Mouse (Mus musculus) neutrophil, adult 5-6 weeks (primary cell): ENCODE results near the gene Olfr263. TPM values are rescaled to one million over a fixed set of nuclear protein-coding genes. Genes with fewer than 3 reads are reported as not detected.

Experiments used
- ATAC-seq: fragments of 151-379, 151-347 bp; 2 replicates; pipeline ENCODE4 v1.8.0; 2017; ENCODE audit warnings: mild to moderate bottlenecking, moderate TSS enrichment; ENCODE audit not compliant: insufficient number of reproducible peaks, poor library complexity, low FRiP score, severe bottlenecking; ENCODE audit errors: extremely low read depth
- total RNA-seq: library from RNA; stranded (forward); fragments of 200-1000 nt; gene quantifications from 2 replicates; pipeline ENCODE4 v1.2.3, GENCODE M21; 2017

Olfr263 gene
- total RNA-seq, 1 experiment from 2014 or later, result not detected

DNA sequence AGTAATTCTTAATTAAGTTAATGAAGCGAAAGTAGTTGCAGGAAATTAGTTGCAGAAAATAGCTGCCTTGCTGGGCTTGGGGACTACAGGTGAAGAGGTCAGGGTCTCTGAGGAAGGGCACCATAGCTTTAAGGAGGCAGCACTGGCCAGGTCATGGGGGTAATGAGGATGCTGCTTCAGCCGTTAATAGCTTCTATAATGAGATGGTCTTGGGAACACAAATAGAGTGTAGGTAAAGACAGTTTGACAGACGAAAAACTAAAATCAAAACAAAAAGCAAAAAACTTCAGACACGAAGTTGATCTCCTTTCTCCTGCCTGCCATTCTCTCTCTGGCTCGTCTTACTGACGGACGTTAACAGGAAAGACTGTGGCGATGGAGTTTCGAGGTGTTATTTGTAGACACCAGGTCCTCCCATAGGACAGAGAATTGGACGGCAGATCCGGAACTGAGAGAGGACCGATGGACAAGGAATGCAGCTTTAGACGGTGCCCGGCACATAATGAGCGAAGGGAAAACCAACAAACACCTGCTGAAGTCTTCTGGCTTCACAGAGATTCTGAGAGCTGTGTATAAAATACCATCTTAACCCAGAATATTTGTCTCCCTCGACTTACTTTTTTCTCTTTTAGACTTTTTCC, 39.1 kb downstream of the Olfr263 start:
- ATAC-seq, result no peak

DNA sequence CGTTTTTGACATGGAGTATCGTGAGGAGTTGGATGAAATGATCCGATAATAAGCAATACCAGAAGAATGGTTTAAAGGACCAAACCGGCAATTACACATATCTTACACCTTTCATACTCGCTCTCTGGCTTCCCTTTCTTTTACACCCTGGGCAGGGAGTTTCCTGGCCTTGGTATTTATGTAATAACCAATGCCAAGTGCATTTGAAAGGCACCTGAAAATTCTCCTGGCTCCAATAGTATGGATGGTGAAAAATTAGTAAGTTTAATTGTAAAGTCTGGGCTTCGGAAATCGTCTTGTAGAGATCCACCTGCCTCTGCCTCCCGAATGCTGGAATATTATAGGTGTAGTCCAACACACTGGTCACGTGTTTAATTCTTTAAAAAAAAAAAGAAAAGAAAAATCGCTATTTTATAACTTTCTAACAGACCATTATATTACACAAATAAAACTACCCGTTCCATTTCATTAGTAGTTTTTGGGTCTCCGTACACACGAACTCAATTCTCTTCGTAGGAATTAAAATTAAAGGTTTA, 39.8 kb downstream of the Olfr263 start:
- no peak for ATAC-seq

DNA sequence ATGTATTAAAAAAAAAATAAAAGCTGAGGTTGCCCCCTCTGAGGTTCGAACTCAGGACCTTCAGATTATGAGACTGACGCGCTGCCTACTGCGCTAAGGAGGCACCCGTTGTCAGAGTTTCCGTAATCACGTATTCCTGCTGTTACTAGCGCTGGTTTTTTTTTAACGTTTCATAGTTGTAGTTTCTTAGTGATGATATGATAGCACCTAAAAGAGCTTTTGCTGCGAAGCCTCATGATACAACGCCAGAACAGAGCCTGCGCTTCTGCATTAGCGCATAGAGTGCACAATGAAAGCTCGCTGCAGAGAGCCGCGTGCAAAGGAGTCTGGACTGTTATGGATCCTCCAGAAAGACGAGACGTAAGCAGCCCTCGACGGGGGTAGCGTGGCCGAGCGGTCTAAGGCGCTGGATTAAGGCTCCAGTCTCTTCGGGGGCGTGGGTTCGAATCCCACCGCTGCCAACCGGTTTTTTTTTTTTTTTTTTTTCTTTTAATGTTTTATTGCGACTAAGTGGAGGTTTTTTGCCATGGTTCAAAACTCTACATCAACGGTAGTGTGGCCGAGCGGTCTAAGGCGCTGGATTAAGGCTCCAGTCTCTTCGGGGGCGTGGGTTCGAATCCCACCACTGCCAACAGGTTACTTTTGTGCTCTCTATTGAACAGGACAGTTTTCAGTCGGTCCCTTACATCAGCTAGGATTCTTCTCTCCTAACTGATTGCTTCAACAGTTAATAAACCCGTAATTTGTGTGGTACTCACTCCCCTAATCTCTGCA, 40.4 kb downstream of the Olfr263 start:
- ATAC-seq, result peak; percentile 67

DNA sequence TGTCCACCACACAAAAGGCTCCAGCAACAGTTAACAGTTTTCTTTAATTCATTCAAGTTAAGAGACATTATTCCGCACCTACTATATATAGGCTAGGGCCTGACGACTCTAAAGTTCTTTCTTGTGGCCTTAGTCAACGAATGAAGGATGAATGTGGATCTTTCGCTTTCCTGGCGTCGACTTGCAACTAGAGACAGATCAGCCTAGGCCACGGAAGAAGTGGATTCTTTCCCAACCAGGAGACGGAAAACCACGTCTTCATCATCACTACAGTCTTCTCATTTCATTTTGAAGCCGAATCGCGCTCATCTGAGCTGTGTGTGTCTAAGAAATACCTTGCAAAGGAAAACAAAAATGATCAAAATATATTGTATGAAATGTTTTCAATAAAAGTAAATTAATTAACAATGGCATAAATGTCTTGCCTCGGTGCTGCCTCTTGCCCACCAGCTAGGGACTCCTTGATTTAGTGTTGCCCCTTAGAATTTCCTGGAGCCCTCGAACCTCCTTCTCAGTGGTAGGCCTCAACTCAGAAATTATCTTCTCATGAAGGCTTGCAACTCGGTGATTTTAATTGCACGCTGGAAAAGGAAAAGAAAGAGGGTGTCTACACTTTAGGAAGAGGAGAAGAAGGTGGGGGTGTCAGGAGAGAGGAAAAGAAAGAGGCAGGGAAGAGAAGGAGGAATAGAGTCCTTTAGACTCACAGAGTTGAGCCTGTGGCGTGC, 41.2 kb downstream of the Olfr263 start:
- no peak for ATAC-seq

DNA sequence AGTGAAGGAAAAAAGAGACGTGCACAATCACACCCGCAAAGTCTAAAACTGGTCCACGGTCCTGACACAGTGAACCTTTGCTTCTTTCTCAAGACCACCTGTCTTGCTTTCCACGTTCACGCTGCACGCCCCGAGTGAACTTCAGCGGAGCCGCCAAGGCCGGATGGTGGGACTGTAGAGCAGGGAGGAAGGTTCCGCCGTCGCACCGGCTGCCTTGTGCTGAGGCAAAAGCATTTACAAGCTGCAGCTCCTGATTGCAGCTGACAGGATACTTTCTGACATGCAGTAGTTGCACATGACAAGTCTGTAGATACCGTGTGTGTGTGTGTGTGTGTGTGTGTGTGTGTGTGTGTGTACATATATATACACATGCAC, 41.7 kb downstream of the Olfr263 start:
- ATAC-seq, result no peak

DNA sequence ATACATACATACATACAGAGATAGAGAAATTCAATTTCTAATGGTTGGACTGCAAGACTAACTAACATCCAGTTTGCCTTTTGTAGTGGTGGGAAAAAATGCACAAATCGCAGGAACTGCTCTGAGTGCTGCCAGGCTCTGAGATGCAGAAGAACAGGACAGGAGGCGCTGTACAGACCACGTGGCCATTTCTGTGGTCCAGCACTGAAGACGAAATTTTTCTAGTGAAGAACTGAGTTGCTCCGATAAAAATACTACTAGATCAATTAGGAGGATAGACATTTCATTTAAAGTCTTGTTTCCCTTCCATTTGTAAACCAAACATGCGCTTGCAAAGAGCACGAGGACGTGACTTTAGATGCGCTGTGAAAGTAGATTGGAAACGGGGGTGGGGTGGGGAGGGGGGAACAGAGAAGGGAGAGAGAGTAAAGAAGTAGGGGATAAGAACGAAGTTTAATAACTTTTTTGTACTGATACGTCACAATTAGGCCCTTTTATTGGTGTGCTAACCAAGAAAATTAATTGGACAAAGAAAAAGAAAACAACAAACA, 42.2 kb downstream of the Olfr263 start:
- no peak for ATAC-seq

DNA sequence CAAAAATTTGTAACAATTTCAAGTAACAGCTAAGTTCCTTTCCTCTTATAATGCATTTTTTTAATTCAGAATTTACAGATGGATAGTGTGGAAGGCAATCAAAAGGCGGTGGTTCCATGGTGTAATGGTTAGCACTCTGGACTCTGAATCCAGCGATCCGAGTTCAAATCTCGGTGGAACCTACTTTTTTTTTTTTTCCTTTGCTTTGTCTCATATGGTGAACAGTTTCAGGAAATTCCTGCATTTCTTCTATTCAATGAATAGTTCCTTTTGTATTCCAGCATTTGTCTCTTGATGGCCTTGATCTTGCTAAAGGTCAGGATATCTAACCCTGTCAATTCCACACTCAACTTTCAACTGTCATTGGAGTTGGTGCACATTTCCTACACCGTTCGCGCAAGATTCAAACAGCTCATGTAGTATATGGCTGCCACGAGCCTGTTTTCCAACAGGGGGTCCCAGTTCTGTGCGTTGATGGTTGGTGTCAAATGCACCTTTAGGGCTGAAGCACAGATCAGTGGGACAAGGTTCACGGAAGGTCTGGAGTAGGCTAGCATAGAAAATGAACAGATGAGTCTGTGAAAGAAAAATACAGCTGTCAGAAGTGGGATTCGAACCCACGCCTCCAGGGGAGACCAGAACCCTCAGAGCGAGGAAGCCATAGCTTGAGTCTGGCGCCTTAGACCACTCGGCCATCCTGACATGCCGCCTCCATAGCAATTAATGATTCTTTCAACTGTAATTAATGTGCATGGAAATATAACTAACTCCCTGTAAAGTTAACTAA, 43.0 kb downstream of the Olfr263 start:
- no peak for ATAC-seq

DNA sequence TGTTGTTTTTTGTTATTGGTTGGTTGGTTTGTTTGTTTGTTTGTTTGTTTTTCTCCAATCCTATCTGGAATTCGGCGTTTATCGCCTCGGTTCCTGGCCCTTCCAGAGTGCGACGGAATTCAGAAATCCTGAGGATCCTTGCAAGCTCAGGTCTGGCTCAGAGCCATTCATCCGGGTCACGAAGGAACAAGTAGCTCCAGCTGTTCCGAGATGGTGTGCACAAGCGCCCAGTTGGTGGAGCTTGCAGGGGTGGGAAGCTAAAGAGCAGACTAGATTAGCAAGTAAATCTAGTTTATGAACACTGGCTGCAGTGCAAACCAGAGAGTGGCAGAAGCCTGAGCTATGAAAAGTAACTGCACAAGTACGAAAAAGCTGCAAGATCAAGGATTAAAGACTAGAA, 43.6 kb downstream of the Olfr263 start:
- no peak for ATAC-seq

DNA sequence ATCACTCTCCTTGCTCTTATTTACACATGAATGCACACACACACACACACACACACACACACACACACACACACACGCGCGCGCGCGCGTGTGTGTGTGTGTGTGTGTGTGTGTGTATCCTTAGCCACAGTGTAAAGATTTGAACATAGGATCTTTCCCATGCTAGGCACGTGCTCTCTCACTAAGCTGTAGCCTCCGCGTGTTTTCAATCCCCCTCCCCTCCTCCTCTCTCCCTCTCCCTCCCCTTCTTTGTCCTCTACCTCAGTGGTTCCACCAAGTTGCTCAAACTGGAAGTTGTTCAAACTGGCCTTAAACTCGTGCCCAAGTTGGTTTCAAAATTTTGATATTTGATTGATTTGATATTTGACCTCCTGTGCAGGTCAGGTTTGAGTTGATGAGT, 47.3 kb downstream of the Olfr263 start:
- ATAC-seq, result no peak

DNA sequence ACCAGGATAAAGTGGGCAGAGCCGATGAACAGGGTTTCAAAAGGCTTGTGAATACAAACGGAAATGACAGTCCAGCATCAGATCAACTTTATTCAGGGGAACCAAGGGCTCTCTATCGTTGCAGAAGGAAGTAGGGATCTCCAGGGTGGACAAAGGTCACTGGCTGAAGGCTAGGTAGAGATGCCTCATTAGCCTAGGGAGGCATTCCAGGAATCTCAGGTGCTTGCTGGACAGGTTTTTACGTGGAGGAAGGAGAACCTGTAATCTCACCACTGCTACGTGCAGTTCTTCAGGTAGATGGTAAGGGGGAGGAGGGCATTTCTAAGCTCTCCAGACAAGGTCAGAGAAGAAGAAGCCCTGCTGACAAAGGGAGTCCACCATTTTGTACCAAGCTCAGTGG, 48.2 kb downstream of the Olfr263 start:
- no peak for ATAC-seq

DNA sequence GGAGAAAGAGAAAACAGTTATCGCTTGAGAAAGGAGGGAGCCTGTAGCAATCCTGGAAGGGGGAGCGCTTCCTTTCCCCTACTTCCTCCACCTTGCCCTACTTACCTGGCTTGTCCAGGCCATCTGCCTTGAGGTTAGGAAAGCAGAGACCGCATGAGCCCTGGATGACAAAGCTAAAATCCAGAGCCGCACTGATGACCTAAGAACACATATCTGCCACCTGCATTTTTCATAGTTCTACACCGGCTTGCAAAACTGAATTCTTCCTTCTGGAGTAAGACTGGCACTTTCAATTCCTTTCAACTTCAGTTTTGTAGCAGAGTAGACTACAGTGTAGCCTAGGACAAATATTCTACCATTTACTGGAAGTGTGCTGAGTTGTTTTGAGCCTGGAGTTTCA, 48.9 kb downstream of the Olfr263 start:
- ATAC-seq, result no peak

DNA sequence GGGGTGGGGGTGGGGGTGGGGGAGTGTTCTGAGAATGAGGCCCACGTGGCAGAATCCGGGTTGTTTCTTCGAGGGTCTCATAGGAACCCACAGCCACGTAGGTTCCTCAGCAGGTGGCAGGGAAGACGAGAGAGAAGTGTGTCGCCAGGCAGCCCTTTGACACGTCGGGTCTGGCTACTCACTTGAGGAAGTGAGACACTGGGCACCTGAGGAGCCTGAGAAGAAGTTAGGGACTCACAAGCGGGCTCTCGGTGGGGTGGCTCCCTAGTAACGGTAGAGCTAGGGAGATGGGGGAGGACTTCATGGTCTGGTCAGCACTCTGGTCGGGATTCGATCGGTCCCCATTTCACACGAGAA, 49.9 kb downstream of the Olfr263 start, which contains the start of gene Trim27:
Gene Trim27, plus strand, starts transcription at position 79 of the 357 bp plus-strand sequence.
- ATAC-seq, result peak; percentile 40

DNA sequence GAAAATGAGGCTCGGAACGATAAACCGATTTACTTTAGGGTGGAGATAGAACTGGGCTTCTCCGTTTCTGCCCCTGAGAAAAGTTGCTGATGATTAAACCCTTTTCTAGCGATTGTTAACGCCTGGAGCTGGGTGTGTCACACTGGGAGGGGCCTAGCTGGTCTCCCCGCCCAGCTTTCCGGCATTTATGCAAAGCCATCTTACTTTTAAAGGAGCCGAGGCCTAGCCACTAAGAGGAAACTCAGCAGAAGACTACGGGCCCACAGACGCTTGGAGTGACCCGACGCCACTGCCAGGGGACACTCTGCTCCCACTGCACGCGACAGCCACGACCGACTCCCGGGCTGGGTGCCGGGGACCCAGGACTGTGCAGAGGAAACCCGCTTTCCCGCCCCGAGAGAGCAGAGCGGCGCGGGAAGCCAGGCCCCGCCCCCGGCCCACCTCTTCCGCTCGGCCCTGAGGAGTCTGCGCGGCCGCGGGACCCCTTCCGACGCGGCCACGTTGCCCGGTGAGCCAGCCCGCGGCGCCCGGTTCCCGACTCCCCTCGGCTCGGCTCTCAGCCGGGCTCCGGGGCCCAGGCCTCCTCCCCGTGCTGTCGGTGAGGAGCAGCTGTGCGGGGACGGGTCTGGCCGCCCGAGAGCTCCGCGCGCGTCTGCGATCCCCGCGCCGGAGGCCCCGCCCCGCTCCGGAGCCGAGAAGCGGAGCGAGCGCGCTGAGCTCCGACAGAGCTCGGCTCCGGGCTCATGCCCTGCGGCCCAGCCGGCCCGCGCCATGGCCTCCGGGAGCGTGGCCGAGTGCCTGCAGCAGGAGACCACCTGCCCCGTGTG, 50.5 kb downstream of the Olfr263 start:
- ATAC-seq, result peak; percentile 80

DNA sequence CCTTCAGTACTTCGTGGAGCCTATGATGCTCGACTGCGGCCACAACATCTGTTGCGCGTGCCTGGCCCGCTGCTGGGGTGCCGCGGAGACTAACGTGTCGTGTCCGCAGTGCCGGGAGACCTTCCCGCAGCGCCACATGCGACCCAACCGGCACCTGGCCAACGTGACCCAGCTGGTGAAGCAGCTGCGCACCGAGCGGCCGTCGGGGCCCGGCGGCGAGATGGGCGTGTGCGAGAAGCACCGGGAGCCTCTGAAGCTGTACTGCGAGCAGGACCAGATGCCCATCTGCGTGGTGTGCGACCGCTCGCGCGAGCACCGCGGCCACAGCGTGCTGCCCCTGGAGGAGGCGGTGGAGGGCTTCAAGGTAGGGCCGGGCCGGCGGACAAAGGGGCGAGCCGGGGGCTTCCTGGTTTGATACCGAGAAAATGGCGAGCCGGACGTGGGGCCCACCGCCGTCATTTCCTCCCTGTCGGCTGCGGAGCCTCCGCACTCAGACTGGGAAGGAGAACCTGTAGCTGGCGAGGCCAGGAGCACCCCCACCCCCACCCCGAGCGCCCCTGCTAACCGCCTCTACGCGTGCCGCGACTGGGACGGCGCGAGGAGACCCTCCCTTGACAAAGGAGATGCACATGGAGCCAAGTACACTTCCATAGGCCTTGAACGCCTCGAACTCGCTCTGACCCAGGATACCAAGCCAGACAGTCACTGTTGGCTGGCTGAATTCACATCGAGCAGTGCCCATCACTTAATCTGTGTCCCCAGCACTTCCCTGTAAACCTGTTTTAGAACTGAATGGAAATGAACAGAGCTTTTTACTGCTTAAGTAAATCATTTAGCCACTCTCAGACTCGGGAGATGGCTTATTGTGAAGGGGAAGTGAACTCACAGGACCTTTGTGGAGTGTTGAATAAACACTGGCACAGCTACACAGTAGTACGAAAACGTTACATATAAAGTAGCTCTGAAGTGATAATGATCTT, 51.4 kb downstream of the Olfr263 start:
- ATAC-seq, result peak; percentile 33; the same call in 1 of the 2 replicates

DNA sequence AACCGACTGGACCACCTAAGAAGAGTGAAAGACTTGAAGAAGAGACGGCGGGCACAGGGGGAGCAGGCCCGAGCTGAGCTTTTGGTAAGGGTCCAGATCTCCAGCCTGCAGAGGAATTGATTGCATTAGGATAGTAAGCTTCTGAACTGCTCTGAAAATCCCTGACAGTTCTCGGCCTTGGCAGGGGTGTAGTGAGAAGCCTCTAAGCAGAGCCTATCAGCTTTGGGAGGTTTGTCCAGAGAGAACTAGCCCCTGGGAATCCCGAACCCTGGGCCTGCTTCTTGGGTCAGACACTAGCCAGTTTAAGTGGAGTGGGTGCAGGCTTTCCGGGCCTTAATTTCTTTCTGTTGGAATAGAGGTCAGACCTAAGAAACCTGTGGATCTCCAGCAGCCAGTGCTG, 52.6 kb downstream of the Olfr263 start:
- ATAC-seq, result no peak

DNA sequence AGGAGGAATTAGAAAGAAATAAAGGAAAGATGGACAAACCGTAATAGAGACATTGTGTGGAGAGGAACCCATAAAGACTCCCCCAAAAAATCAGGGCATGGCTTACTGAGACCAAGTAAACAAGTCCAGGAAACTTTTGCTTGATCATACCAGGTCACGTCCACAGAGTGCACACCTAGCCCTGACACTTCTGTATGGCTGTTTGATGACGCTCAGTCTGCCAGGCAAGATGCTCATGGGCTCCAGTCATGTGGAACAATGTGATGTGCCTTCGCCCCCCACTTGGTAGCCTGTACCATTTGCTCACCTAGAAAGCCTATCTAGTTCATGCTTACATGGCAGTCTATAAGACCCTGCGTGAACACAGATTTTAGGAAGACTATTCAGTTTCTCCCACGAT, 53.6 kb downstream of the Olfr263 start:
- ATAC-seq, result no peak

DNA sequence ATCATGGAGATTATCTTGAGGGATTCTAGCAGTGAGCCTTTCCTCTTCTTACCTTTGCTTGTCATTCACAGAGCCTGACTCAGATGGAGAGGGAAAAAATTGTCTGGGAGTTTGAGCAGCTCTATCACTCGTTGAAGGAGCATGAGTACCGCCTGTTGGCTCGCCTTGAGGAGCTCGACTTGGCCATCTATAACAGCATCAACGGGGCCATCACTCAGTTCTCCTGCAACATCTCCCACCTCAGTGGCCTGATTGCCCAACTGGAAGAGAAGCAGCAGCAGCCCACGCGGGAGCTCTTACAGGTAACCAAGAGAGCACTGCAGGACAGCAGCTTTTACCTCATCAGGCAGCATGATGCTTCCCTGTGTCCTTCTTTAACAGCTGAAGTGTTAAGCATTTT, 54.2 kb downstream of the Olfr263 start:
- ATAC-seq, result no peak
